Mouse (Mus musculus): Measurements from ENCODE around the gene Ripor2. TPM values are rescaled to one million over a fixed set of nuclear protein-coding genes. Genes with fewer than 3 reads are reported as not detected.

Gene Ripor2
- polyA plus RNA-seq, 1 experiment from 2014 or later, result 16.6 TPM

- H3K4me3 ChIP-seq (replicated peaks), result no peak overlapping the region
- H3K9me3 ChIP-seq, result no peaks in the 10 kb centered on the region
- no peak overlapping the region for H3K9ac ChIP-seq
- H3K27ac ChIP-seq, result no peak overlapping the region
- 70% methylated on average over 6 of the region's 6 CpGs for WGBS
- H3K4me1 ChIP-seq, result no peaks in the 10 kb centered on the region; the same call in 1 of the 2 replicates
- H3K27me3 ChIP-seq, result no peaks in the 10 kb centered on the region
- no peak overlapping the region for H3K4me2 ChIP-seq
- H3K36me3 ChIP-seq (replicated peaks), result no peaks in the 10 kb centered on the region
- ATAC-seq (ENCODE audit: low FRiP score), result no peak
Measured at GRCm38 (mm10) chr13:24735608-24736131, 153.7 kb downstream of the Ripor2 start.

DNA sequence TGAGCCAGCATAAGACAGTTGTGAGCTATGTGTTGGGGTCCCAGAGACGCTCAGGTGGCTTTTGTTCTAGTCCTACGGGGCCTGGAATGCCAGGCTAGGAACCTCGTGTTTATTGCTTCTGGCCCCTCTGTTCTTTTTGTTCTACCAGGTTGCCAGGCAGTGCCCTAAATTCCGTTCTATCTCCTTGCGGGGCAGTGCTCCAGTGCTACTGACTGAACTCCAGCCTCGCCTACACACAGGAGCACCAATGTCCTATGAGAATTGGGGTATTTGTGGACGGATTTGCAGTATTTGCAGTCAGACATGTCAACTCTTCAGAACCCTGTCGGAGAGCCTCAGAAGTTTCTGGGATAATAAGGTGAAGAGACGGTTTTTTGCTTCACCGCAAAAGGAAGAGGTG, 159.0 kb downstream of the Ripor2 start, which contains the start of gene Armh2:
TSS of gene Armh2 (plus strand) at position 205 of the 400 bp plus-strand sequence.
- Histone ChIP-seq H3K4me1 (no peaks in the 10 kb centered on the region), H3K9me3 (no peaks in the 10 kb centered on the region), H3K4me3 (replicated peaks) (no peak within 1 kb of the TSS), H3K36me3 (replicated peaks) (no peaks in the 10 kb centered on the region; the same call in 1 of the 2 replicates), H3K9ac (no peak within 1 kb of the TSS), H3K27me3 (no peaks in the 10 kb centered on the region), H3K4me2 (no peak within 1 kb of the TSS), H3K27ac (no peak within 1 kb of the TSS)
- 89% methylated on average over 10 of the region's 10 CpGs for WGBS
- ATAC-seq (ENCODE audit: low FRiP score), result no peak

DNA sequence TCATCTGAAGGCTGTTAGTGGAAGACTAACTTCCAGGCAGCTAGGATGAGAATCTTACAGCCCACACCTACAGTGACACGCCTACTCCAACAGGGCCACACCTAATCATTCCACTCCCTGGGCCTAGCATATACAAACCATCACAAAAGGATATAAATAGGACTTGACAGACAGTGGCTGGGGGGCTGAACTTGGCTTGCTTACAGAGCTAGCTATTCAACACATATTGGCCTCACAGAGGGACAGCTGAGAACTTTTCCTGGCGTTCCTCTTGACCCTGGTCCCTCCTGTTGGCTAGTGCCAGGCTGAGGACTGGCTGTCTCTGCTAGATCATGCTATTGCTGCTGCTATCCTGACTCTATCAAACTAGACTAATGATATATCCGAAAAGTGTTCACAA, 165.8 kb downstream of the Ripor2 start:
- no peaks in the 10 kb centered on the region for H3K9me3 ChIP-seq
- ATAC-seq (ENCODE audit: low FRiP score), result no peak
- H3K27ac ChIP-seq, result no peak overlapping the region
- 88% methylated on average over 3 of the region's 3 CpGs for WGBS
- H3K4me1 ChIP-seq, result no peaks in the 10 kb centered on the region
- H3K9ac ChIP-seq, result no peak overlapping the region
- H3K4me3 ChIP-seq (replicated peaks), result no peak overlapping the region
- H3K36me3 ChIP-seq (replicated peaks), result peaks cover 28% of the 10 kb centered on the region
- no peak overlapping the region for H3K4me2 ChIP-seq
- H3K27me3 ChIP-seq, result no peaks in the 10 kb centered on the region

GRCm38 (mm10) chr13:24750807-24751206, 168.8 kb downstream of the Ripor2 start:
- H3K4me1 ChIP-seq, result no peaks in the 10 kb centered on the region
- H3K27me3 ChIP-seq, result no peaks in the 10 kb centered on the region
- H3K27ac ChIP-seq, result no peak overlapping the region
- 94% methylated on average over 8 of the region's 8 CpGs for WGBS
- no peak overlapping the region for H3K4me3 ChIP-seq (replicated peaks)
- no peak overlapping the region for H3K4me2 ChIP-seq
- H3K36me3 ChIP-seq (replicated peaks), result peaks cover 50% of the 10 kb centered on the region
- no peak for ATAC-seq (ENCODE audit: low FRiP score)
- H3K9ac ChIP-seq, result no peak overlapping the region
- H3K9me3 ChIP-seq, result no peaks in the 10 kb centered on the region

- Histone ChIP-seq H3K4me1 (no peaks in the 10 kb centered on the region), H3K27me3 (no peaks in the 10 kb centered on the region), H3K27ac (no peak overlapping the region), H3K9me3 (no peaks in the 10 kb centered on the region), H3K4me2 (no peak overlapping the region), H3K4me3 (replicated peaks) (no peak overlapping the region), H3K36me3 (replicated peaks) (peaks cover 54% of the 10 kb centered on the region), H3K9ac (no peak overlapping the region)
- no peak for ATAC-seq (ENCODE audit: low FRiP score)
- 95% methylated on average over 8 of the region's 8 CpGs for WGBS
Measured at GRCm38 (mm10) chr13:24751396-24751795, 169.4 kb downstream of the Ripor2 start.

DNA sequence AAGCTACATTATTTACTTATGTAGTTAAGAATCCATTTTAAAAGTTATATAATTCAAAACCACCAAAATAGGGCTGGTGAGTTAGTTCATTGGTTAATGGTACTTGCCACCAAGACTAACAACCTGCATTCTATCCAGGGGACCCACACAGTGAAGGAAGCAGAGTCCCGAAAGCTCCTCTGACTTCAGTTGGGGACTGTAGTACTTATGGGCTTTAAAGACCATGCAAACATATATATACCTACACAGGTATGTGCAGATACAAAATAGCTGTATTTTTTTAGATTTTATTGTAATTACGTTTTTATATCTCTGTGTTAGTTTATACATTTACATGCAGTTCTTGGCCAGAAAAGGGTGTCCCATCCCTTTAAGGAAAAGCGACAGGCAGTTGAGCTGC, 174.8 kb downstream of the Ripor2 start:
- Histone ChIP-seq H3K36me3 (replicated peaks) (peaks cover 57% of the 10 kb centered on the region), H3K27ac (no peak overlapping the region)

GRCm38 (mm10) chr13:24757820-24758564, 176.0 kb downstream of the Ripor2 start:
- WGBS, result 91% methylated on average over 12 of the region's 12 CpGs
- Histone ChIP-seq H3K36me3 (replicated peaks) (peaks cover 48% of the 10 kb centered on the region), H3K27ac (no peak overlapping the region), H3K9me3 (no peaks in the 10 kb centered on the region), H3K4me3 (replicated peaks) (no peak overlapping the region), H3K27me3 (no peaks in the 10 kb centered on the region), H3K4me1 (peaks cover 16% of the 10 kb centered on the region), H3K4me2 (no peak overlapping the region), H3K9ac (no peak overlapping the region)
- no peak for ATAC-seq (ENCODE audit: low FRiP score)

More for the DNA sequence above, 174.8 kb downstream of the Ripor2 start:
- H3K9ac ChIP-seq, result no peak overlapping the region
- no peaks in the 10 kb centered on the region for H3K27me3 ChIP-seq
- H3K4me2 ChIP-seq, result no peak overlapping the region
- ATAC-seq (ENCODE audit: low FRiP score), result no peak
- H3K4me3 ChIP-seq (replicated peaks), result no peak overlapping the region
- H3K4me1 ChIP-seq, result peaks cover 12% of the 10 kb centered on the region
- 90% methylated on average over 3 of the region's 3 CpGs for WGBS
- H3K9me3 ChIP-seq, result no peaks in the 10 kb centered on the region

DNA sequence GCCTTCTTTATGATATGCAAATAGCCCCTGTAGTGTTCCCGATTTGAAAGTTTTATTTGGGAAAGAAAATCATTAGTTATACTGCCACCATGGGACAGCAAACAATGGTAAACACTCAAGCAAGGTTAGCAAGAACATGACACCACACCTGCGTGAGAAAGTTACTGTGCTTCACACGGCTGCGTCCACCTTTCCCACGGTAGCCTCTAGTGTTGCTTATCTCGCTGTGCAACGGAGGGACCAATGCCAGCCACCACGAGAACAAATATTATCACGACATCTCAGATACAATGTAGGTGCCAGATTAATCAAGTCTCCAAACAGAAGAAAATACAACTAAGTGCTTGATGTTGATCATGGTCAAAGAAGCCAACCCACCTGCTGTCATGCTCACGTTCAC, 177.5 kb downstream of the Ripor2 start:
- Histone ChIP-seq H3K4me1 (peaks cover 16% of the 10 kb centered on the region), H3K27ac (no peak overlapping the region), H3K9me3 (no peaks in the 10 kb centered on the region), H3K4me3 (replicated peaks) (no peak overlapping the region), H3K36me3 (replicated peaks) (peaks cover 40% of the 10 kb centered on the region), H3K27me3 (no peaks in the 10 kb centered on the region), H3K9ac (0 out of 2 replicates have a peak overlapping the region, but pooled peaks have one; percentile 12), H3K4me2 (no peak overlapping the region)
- no peak for ATAC-seq (ENCODE audit: low FRiP score)
- whole genome bisulfite sequencing, result 93% methylated on average over 10 of the region's 10 CpGs

GRCm38 (mm10) chr13:24760351-24760870, 178.4 kb downstream of the Ripor2 start:
- peak overlapping the region; percentile 88 for H3K4me3 ChIP-seq (replicated peaks)
- no peaks in the 10 kb centered on the region for H3K27me3 ChIP-seq
- no peaks in the 10 kb centered on the region for H3K9me3 ChIP-seq
- no peak for ATAC-seq (ENCODE audit: low FRiP score)
- H3K27ac ChIP-seq, result no peak overlapping the region
- H3K36me3 ChIP-seq (replicated peaks), result peaks cover 31% of the 10 kb centered on the region
- H3K4me1 ChIP-seq, result peaks cover 16% of the 10 kb centered on the region
- peak overlapping the region; percentile 63 for H3K4me2 ChIP-seq
- H3K9ac ChIP-seq, result peak overlapping the region; percentile 76
- WGBS, result 73% methylated on average over 5 of the region's 5 CpGs

DNA sequence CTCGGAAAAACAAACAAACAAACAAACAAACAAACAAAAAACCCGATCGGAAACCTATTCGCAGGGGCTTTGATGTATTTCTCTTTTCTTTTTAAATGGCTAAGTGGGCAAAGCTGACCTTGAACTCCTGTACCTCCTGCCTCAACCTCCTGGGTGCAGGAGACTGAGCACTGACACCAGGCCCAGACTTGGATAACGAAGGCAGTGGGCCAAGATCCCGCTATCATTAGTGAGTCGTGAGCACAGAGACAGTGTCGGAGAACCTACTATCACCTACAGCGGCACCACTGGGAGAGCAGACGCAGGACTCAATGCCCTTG, 179.1 kb downstream of the Ripor2 start:
- H3K36me3 ChIP-seq (replicated peaks), result peaks cover 26% of the 10 kb centered on the region
- no peaks in the 10 kb centered on the region for H3K27me3 ChIP-seq
- peak overlapping the region; percentile 95; the same call in 1 of the 2 replicates for H3K27ac ChIP-seq
- peak overlapping the region; percentile 88 for H3K4me3 ChIP-seq (replicated peaks)
- WGBS, result 8% methylated on average over 10 of the region's 10 CpGs
- H3K9me3 ChIP-seq, result no peaks in the 10 kb centered on the region
- peaks cover 16% of the 10 kb centered on the region for H3K4me1 ChIP-seq
- peak overlapping the region; percentile 63 for H3K4me2 ChIP-seq
- no peak for ATAC-seq (ENCODE audit: low FRiP score)
- H3K9ac ChIP-seq, result peak overlapping the region; percentile 76

DNA sequence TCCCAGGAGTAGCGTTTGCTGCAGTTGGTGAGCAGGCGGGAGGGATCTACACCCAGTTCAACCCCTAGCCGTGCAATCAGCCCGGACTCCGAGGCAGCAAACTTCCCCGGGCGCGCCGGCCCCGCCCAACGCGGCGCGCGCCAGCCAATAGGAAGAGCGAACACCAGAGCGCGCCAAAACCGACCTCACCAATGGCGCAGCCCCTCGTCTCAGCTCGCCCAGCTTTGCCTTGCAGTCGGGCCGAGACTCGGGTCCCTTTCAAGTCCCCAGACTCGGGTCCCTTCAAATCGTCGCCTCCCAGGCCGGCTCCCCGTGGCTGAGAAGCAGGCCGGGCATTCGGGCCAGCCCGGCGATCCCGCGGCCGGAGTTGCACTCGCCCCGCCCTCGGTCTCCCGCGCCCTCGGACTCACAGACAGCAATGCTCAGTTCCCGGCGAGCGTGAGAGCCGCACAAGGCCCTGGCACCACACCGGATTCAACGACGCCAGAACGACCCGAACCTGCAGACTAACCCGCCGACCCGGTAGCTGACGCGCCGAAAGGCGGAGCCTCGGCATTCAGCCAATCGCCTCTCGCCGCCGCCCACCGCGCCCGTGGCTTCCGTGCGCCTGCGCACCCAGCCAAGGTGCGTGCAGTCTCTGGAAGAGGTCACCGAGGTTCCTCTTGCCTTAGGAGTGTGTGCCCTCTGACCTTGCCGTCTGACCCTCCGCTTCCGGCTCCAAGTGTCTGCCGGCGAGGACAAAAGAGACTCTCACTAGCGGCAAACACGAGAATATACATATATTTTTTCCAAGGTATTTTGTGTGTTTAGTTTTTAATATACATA, 179.6 kb downstream of the Ripor2 start, which contains the start of gene Gmnn:
TSS of gene Gmnn (minus strand) at position 521 of the 825 bp plus-strand sequence.
- peak; percentile 97 for ATAC-seq (ENCODE audit: low FRiP score)
- Histone ChIP-seq H3K4me3 (replicated peaks) (peak within 1 kb of the TSS; percentile 88), H3K27me3 (no peaks in the 10 kb centered on the region), H3K4me1 (peaks cover 16% of the 10 kb centered on the region), H3K27ac (peak within 1 kb of the TSS; percentile 95), H3K9me3 (no peaks in the 10 kb centered on the region), H3K9ac (peak within 1 kb of the TSS; percentile 76), H3K36me3 (replicated peaks) (peaks cover 23% of the 10 kb centered on the region), H3K4me2 (peak within 1 kb of the TSS; percentile 63)
- under 1% methylated on average over 77 of the region's 79 CpGs for WGBS

DNA sequence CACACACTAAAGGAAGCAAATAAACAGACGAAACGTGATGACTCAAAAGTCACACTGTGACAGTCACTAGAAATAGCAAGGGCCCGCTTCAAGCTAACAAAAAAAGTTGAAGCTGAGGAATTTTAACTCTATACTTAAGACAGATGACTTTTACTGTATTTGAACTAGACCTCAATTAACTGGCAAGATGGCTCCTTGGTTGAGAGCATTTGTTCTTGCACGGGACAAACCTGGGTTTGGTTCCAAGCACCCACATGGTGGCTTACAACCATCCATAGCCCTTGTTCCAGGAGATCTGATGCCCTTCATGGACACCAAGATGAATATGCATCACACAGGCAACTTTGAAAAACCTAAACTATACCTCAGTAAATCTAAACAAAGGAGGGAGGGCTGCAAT, 180.3 kb downstream of the Ripor2 start:
- Histone ChIP-seq H3K4me2 (peak overlapping the region; percentile 63), H3K9ac (peak overlapping the region; percentile 76; the same call in 1 of the 2 replicates), H3K9me3 (no peaks in the 10 kb centered on the region), H3K4me1 (peaks cover 16% of the 10 kb centered on the region), H3K27me3 (no peaks in the 10 kb centered on the region), H3K36me3 (replicated peaks) (peaks cover 20% of the 10 kb centered on the region), H3K27ac (0 out of 2 replicates have a peak overlapping the region, but pooled peaks have one; percentile 95), H3K4me3 (replicated peaks) (peak overlapping the region; percentile 88)
- WGBS, result 41% methylated on average over 4 of the region's 4 CpGs
- no peak for ATAC-seq (ENCODE audit: low FRiP score)
